Mouse (Mus musculus) urinary bladder, adult 18-20 months (tissue): ENCODE measurements around the gene Gm3642.
A peak's percentile ranks its signal among the peaks of the same experiment; 100 is the strongest.
"Not testable (repeated sequence)": the region's sequence is repeated elsewhere in the genome, so short reads cannot be mapped to it uniquely, and the experiment has no call there.

Experiments used
- DNase-seq, 2 experiments: peaks; one replicate each; pipeline ENCODE4 v3.0.0; 2022; ENCODE audit warnings: low spot score in 2 of 2, mixed read lengths in 2 of 2

Gm3642 gene

DNA sequence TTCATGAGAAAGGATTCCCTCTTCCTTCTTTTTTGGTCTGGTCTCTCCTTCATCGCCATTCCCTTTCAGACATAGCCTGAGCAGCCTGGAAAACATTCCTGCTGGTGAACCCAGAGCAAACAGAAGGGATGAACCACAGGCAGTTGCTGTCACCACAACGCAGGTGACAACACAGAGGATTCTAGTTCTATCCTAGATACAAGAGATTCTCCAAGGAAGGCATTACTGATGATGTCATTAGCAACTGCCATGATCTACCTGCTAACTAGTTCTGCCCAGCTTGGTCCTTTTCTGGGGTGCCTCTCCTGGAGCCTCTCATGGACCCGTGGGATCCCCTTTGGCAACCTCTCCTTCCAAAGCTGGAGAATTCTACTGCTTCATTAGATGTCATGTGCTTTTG, at the start of gene Gm3642:
TSS of gene Gm3642 (minus strand) at position 101 of the 400 bp plus-strand sequence.
- DNase-seq, result not testable (repeated sequence)

DNA sequence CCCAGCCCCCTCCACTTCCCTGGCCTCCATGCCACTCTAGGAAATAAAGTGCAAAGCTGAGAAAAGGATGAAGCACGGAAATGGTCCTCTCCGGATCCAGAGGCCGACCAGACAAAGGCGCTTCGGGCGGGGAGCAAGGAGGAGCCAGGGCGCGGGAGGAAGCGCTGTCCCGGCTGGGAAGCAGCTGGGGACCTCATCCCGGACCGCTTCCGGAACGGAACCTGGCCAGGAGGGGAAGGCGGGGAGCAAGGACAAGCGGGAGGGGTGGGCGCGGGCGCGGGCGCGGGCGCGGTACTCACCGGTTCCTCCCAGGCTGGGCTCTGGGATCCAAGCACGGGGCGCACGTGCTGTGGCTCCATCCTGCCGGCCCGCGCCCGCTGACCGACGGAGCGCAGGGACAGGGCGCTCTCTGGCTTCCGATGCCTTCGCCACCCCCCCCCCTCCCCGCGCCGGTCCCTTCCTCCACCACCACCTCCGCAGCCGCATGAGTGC, 49.5 kb upstream of the Gm3642 start, which contains the start of gene Gm3667:
TSS of gene Gm3667 (minus strand) at position 442 of the 492 bp plus-strand sequence.
- DNase-seq, result peak in 1 of 2 experiments; percentile 12

DNA sequence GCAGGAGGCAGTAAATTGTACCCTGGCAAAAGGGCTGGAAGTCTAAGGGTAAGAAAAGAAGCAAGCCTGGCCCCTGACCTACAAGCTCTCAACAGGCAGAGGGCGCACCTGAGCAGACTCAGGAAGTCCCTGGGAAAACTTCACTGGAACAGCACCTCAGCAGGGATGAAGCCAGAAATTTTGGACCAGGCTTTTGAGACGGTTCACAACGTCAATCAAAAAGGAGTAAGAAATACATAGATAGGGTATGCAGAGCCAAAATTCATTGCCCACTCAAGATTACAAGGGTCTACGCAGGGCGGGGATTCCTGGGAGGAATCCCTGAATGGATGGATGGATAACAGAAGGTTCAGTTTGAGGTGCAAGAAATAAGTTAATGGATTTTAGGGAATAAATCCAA, 48.7 kb upstream of the Gm3642 start:
- DNase-seq, result peak in 1 of 2 experiments; percentile 17

DNA sequence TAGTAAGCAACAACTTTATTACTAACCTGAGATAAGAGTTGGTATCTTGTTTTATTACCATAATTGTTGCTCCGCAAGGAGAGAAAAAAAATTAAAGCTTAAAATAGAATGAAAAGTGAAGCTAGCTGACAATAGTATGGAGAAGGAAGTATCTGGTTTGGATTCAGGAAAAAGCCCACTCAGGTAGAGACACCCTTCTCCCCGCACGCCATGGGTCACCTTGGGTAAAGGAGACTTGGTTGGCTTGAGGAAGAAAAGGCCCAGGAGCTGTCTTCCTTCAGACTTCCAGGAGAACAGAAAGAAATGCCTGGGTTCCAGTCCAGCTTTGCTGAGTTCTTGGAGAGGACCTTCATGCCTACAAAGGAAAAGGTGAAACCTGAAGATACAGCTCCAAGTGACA, 16.8 kb downstream of the Gm3642 start:
- not testable (repeated sequence) for DNase-seq
